In genomic region chr10:44268145-44268860, GRCm38 (mm10) we compare ENCODE assay signal across 8 mouse cellular contexts. TPM values are rescaled to one million over a fixed set of nuclear protein-coding genes. Genes with fewer than 3 reads are reported as not detected.
DNase-seq lines count a peak whose midpoint lies in the region; ATAC-seq lines count a peak whose summit lies in the region.

Gene Atg5, plus strand, starts transcription at chr10:44268358.

- H3K4me3 ChIP-seq in brown adipose tissue, adult 24 weeks (ENCODE audit: insufficient read depth, low read depth, low read length), result peak within 1 kb of the TSS; percentile 84
- peak within 1 kb of the TSS; percentile 75 for H3K4me3 ChIP-seq in heart, embryonic 13.5 days
- peak within 1 kb of the TSS; percentile 86 for H3K4me3 ChIP-seq in liver, embryonic 12.5 days
- H3K4me3 ChIP-seq in stomach, embryonic 15.5 days (replicated peaks), result peak within 1 kb of the TSS; percentile 93

- no peaks in the 10 kb centered on the region for H3K27me3 ChIP-seq in heart, embryonic 13.5 days (replicated peaks)
- H3K27me3 ChIP-seq in liver, embryonic 12.5 days (replicated peaks), result no peaks in the 10 kb centered on the region
- H3K27me3 ChIP-seq in stomach, embryonic 15.5 days (replicated peaks), result no peaks in the 10 kb centered on the region

- under 1% methylated on average over 63 of the region's 63 CpGs for WGBS in heart, embryonic 13.5 days
- WGBS in liver, embryonic 12.5 days (ENCODE audit: insufficient replicate concordance), result under 1% methylated on average over 63 of the region's 63 CpGs
- WGBS in stomach, embryonic 15.5 days, result under 1% methylated on average over 63 of the region's 63 CpGs

- ATAC-seq in heart, embryonic 13.5 days (ENCODE audit: extremely low read depth, insufficient number of reproducible peaks, low FRiP score, low TSS enrichment), result peak; percentile 96
- ATAC-seq in liver, embryonic 12.5 days, result peak; percentile 97
- peak; percentile 95 for ATAC-seq in stomach, embryonic 15.5 days (ENCODE audit: insufficient read depth, low FRiP score, low read depth)

- H3K27ac ChIP-seq in brown adipose tissue, adult 24 weeks (replicated peaks; ENCODE audit: low read depth, low read length), result peak within 1 kb of the TSS; percentile 69
- peak within 1 kb of the TSS; percentile 93 for H3K27ac ChIP-seq in heart, embryonic 13.5 days (replicated peaks)
- peak within 1 kb of the TSS; percentile 91 for H3K27ac ChIP-seq in liver, embryonic 12.5 days
- H3K27ac ChIP-seq in stomach, embryonic 15.5 days, result peak within 1 kb of the TSS; percentile 97

- peaks cover 2% of the 10 kb centered on the region; the same call in 1 of the 2 replicates for H3K36me3 ChIP-seq in heart, embryonic 13.5 days
- H3K36me3 ChIP-seq in liver, embryonic 12.5 days, result no peaks in the 10 kb centered on the region
- H3K36me3 ChIP-seq in stomach, embryonic 15.5 days, result no peaks in the 10 kb centered on the region

- no peaks in the 10 kb centered on the region for H3K9me3 ChIP-seq in heart, embryonic 13.5 days
- no peaks in the 10 kb centered on the region for H3K9me3 ChIP-seq in liver, embryonic 12.5 days (replicated peaks)
- no peaks in the 10 kb centered on the region for H3K9me3 ChIP-seq in stomach, embryonic 15.5 days

- peaks cover 10% of the 10 kb centered on the region; the same call in 1 of the 2 replicates for H3K4me1 ChIP-seq in brown adipose tissue, adult 24 weeks (ENCODE audit: control insufficient read depth, insufficient read depth, insufficient read length, low read length)
- H3K4me1 ChIP-seq in heart, embryonic 13.5 days, result peaks cover 24% of the 10 kb centered on the region
- peaks cover 26% of the 10 kb centered on the region for H3K4me1 ChIP-seq in liver, embryonic 12.5 days
- H3K4me1 ChIP-seq in stomach, embryonic 15.5 days, result peaks cover 18% of the 10 kb centered on the region; the same call in 1 of the 2 replicates

- DNase-seq in CD4-positive, CD25-positive, alpha-beta regulatory T cell, adult 2 months (ENCODE audit: low read depth, low spot score), result peak; percentile 97
- DNase-seq in fat pad, adult 2 months (ENCODE audit: extremely low read depth, low read depth, low spot score), result peak; percentile 63
- DNase-seq in kidney, postnatal 10 days, result peak; percentile 100
- DNase-seq in natural killer cell, adult 2 months (ENCODE audit: low spot score in 2 of 2), result peak; percentile 98 to 99

- H3K4me2 ChIP-seq in heart, embryonic 13.5 days, result peak within 1 kb of the TSS; percentile 85
- H3K4me2 ChIP-seq in liver, embryonic 12.5 days, result peak within 1 kb of the TSS; percentile 78
- H3K4me2 ChIP-seq in stomach, embryonic 15.5 days, result peak within 1 kb of the TSS; percentile 65

- H3K9ac ChIP-seq in heart, embryonic 13.5 days, result peak within 1 kb of the TSS; percentile 93
- H3K9ac ChIP-seq in liver, embryonic 12.5 days, result peak within 1 kb of the TSS; percentile 84
- H3K9ac ChIP-seq in stomach, embryonic 15.5 days, result peak within 1 kb of the TSS; percentile 85

RNA-seq across cellular contexts. Expression of gene Atg5, which starts in this region (rescaled TPM):
- 19.1 and 24.5 TPM in 2 replicates for polyA plus RNA-seq in brown adipose tissue, adult 24 weeks (2012; ENCODE audit: insufficient read depth, insufficient read length, missing spikeins)
- polyA plus RNA-seq in heart, embryonic 13.5 days (2015; fragmentation: Nextera tagmentation; extraction: Ambion mirVana), result 24.2 and 29.9 TPM in 2 replicates
- polyA plus RNA-seq in liver, embryonic 12.5 days (2016; fragmentation: Nextera tagmentation; extraction: Ambion mirVana), result 22.2 and 26.9 TPM in 2 replicates
- 46.0 and 46.4 TPM in 2 replicates for polyA plus RNA-seq in stomach, embryonic 15.5 days (2015; fragmentation: Nextera tagmentation; extraction: Ambion mirVana)

Comparison
In these comparisons a context has a peak if more than half of its experiments do, and no peak if none do; other contexts are left out.
1. Peak in every context shown above with its lines: DNase-seq, ATAC-seq, H3K4me3 ChIP-seq and H3K27ac ChIP-seq.